Mouse (Mus musculus) forebrain, embryonic 13.5 days (tissue): Measurements from ENCODE around the gene Zfp940. TPM values are rescaled to one million over a fixed set of nuclear protein-coding genes. Genes with fewer than 3 reads are reported as not detected.
"Not testable (repeated sequence)": the region's sequence is repeated elsewhere in the genome, so short reads cannot be mapped to it uniquely, and the experiment has no call there.

Experiments used
- ATAC-seq: fragments of 200-750 bp; cut with Nextera tagmentation; 2 replicates; pipeline ENCODE4 v1.8.0; 2017
- H3K27ac ChIP-seq: fragments of 300-500 bp; sonication (generic); 2 replicates; pipeline ENCODE4 v1.5.1; 2015; ENCODE audit warnings: inconsistent platforms, mild to moderate bottlenecking, moderate library complexity
- H3K27me3 ChIP-seq: fragments of 300-500 bp; sonication (generic); 2 replicates; pipeline ENCODE4 v1.6.1; 2015; ENCODE audit warnings: mild to moderate bottlenecking, inconsistent platforms
- H3K36me3 ChIP-seq: fragments of 300-500 bp; sonication (generic); 2 replicates; pipeline ENCODE4 v1.6.1; 2015; ENCODE audit warnings: mild to moderate bottlenecking, inconsistent platforms; ENCODE audit not compliant: poor library complexity, severe bottlenecking
- H3K4me1 ChIP-seq: fragments of 300-500 bp; sonication (generic); 2 replicates; pipeline ENCODE4 v1.6.1; 2015; ENCODE audit warnings: inconsistent platforms
- H3K4me2 ChIP-seq: fragments of 300-500 bp; sonication (generic); 2 replicates; pipeline ENCODE4 v1.6.1; 2015; ENCODE audit warnings: inconsistent platforms, mild to moderate bottlenecking, moderate library complexity
- H3K4me3 ChIP-seq: fragments of 300-500 bp; sonication (generic); 2 replicates; pipeline ENCODE4 v1.5.1; 2015; ENCODE audit warnings: mild to moderate bottlenecking, inconsistent platforms
- H3K9ac ChIP-seq: fragments of 300-500 bp; sonication (generic); 2 replicates; pipeline ENCODE4 v1.6.1; 2015; ENCODE audit warnings: mild to moderate bottlenecking, inconsistent platforms
- H3K9me3 ChIP-seq: fragments of 300-500 bp; sonication (generic); replicated peaks from 2 replicates; pipeline ENCODE4 v1.6.1; 2016; ENCODE audit warnings: inconsistent platforms
- WGBS: fragments of 180-500 bp; shearing (Covaris S2); methylation state at CpG from one replicate; pipeline ENCODE4 v1.1.7; 2015; 5-methylcytosine and 5-hydroxymethylcytosine counted together
- polyA plus RNA-seq: library from polyadenylated mRNA; unstranded; fragments of >200 nt; fragmentation: Nextera tagmentation; extraction: Ambion mirVana; gene quantifications from 2 replicates; pipeline ENCODE4 v1.2.1, GENCODE M21; 2015

Zfp940 gene
- 11.7 and 13.7 TPM in 2 replicates for polyA plus RNA-seq

DNA sequence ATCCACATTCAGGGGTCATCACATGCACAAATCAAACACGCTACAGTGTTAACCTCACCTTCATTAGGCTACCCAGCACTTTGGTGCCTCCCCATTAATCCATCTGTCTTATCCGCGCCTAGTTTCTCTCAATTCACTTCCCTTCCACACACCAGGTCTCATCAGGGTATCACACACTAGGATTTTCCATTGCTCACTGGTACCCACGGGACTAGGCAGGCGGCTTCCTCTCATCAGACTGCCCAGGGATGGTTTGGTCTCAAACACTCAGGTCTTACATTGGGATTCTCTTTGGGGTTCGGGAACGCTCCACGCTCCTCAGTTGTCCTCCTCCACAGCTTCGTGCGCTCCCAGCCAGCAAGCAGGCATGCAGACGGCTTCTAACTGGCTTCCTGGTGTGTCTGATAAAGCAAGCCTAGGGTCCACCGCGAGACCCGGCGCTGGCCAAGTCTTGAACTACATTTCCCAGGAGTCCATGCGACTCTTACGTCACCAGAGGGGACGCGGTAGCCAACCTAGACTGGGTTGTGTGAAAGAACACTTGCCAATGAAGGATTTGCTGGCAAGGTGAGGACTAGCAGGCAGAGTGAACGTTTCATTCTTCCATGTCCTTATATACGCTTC lies at the start of gene Zfp940:
Gene Zfp940, minus strand, starts transcription at position 451 of the 624 bp plus-strand sequence.
- H3K36me3 ChIP-seq: peaks cover 25% of the 10 kb centered on the region
- peak within 1 kb of the TSS; percentile 68 for H3K4me2 ChIP-seq
- peak; percentile 96 for ATAC-seq
- H3K27me3 ChIP-seq: no peaks in the 10 kb centered on the region
- peak within 1 kb of the TSS; percentile 74 for H3K9ac ChIP-seq
- under 1% methylated on average over 21 of the region's 21 CpGs for WGBS
- peak within 1 kb of the TSS; percentile 59 for H3K4me3 ChIP-seq
- 0 out of 2 replicates have a peak, but pooled peaks cover under 1% of the 10 kb centered on the region for H3K9me3 ChIP-seq
- H3K4me1 ChIP-seq: peaks cover 5% of the 10 kb centered on the region
- H3K27ac ChIP-seq: no peak within 1 kb of the TSS

DNA sequence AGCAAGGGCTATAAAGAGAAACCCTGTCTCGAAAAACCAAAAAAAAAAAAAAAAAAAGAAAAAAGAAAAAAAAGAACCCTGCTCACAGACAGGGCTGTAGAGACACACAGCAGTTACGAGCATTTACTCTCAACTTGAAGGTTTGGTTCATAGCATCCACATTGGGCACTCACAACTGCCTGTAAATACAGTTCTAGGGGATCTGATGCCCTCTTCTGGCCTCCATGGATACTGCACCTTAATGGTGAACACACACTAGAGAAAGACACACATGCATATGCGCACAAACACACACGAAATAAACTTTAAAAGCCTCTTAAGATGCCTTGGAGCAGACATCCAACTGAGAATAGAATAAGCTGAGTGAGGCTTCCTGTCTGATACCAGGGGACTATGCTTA lies 44.9 kb upstream of the Zfp940 start:
- WGBS: 89% methylated on average over 4 of the region's 4 CpGs
- Histone ChIP-seq H3K36me3 (peaks cover 83% of the 10 kb centered on the region), H3K27ac (no peak overlapping the region), H3K27me3 (no peaks in the 10 kb centered on the region), H3K9me3 (peaks cover 27% of the 10 kb centered on the region), H3K4me2 (no peak overlapping the region), H3K4me1 (no peaks in the 10 kb centered on the region), H3K4me3 (no peak overlapping the region), H3K9ac (no peak overlapping the region)
- ATAC-seq: no peak

DNA sequence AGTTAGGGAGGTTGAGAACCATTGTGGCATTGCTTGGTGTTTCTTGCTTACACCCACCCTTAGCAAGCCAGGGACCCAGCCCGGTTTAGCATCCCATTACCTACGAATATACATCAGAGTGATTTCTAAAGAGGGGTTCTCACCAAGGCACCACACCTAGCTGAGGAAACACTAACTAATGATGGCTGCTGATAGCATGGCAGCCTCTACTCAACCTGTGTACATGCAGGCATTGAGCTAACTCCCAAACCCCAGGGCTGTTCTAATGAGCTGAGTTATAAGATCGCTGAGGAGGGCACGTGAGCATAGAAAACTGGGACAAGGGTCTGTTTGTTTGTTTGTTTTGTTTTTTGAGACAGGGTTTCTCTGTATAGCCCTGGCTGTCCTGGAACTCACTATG lies 39.3 kb upstream of the Zfp940 start:
- no peak overlapping the region for H3K4me3 ChIP-seq
- H3K27ac ChIP-seq: no peak overlapping the region
- peaks cover 84% of the 10 kb centered on the region for H3K36me3 ChIP-seq
- peaks cover 33% of the 10 kb centered on the region for H3K9me3 ChIP-seq
- 96% methylated on average over 4 of the region's 4 CpGs for WGBS
- no peak overlapping the region for H3K4me2 ChIP-seq
- no peaks in the 10 kb centered on the region for H3K27me3 ChIP-seq
- ATAC-seq: no peak
- H3K9ac ChIP-seq: no peak overlapping the region
- H3K4me1 ChIP-seq: no peaks in the 10 kb centered on the region

DNA sequence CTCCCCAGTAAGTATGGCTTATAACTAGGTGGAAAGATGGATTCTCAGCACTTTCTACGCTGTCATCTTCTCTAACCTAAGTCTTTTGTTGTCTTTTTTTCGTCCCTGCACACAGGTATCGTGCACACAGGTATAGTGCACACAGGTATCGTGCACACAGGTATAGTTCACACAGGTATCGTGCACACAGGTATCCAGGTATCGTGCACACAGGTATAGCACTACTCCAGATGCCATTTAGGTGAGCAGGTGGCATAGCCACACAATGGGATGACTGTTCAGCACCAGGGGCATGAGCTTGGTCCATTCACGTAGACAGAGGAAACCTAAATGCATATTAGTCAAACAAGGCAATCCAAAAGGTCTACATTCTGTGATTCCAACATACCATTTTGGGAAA lies 37.0 kb upstream of the Zfp940 start:
- no peaks in the 10 kb centered on the region for H3K27me3 ChIP-seq
- no peak overlapping the region for H3K4me2 ChIP-seq
- H3K4me3 ChIP-seq: no peak overlapping the region
- no peak for ATAC-seq
- no peaks in the 10 kb centered on the region for H3K4me1 ChIP-seq
- no peak overlapping the region for H3K9ac ChIP-seq
- peaks cover 47% of the 10 kb centered on the region for H3K9me3 ChIP-seq
- peaks cover 62% of the 10 kb centered on the region for H3K36me3 ChIP-seq
- 97% methylated on average over 7 of the region's 7 CpGs for WGBS
- H3K27ac ChIP-seq: no peak overlapping the region

DNA sequence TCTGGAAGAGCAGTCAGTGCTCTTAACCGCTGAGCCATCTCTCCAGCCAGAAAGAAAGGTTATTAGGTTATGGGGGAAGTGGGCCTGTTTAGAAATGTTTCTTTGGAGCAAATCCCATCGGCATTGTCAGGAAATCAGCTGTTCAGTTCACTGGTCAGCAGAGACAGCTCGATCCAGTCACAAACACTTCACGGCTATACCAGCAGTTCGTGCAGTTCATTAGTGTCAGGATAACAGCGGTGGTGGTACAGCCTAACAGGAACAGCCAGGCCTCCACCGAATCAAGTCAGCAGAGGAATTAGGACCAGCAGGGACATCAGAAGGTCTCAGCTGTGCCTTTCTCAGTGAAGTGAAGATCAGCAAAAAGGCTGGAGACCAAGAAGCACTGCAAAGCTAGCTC lies 27.4 kb upstream of the Zfp940 start:
- Histone ChIP-seq H3K9ac (no peak overlapping the region), H3K4me2 (no peak overlapping the region), H3K9me3 (peaks cover 19% of the 10 kb centered on the region), H3K36me3 (peaks cover 19% of the 10 kb centered on the region), H3K4me3 (no peak overlapping the region), H3K27ac (no peak overlapping the region), H3K27me3 (no peaks in the 10 kb centered on the region), H3K4me1 (no peaks in the 10 kb centered on the region)
- ATAC-seq: no peak
- WGBS: 92% methylated on average over 7 of the region's 7 CpGs

DNA sequence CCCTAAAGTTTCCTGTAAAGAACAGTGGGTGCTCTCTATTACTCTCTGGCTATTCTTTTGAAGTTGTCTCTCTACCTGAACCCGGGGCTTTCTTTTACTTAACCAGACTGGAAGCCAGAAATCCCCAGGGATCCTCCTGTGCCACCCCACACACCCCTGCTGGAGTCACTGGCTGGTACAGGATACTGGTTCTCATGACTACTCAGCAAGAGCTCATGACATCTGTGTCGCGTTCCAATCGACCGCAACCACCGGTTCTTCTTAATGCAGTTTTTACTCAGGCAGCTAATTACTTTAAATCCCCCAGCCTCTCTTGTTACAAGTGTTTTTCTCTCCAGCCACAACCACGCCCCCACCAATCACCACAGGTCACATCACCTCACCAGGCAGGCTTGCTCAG lies 26.6 kb upstream of the Zfp940 start:
- Histone ChIP-seq H3K9ac (no peak overlapping the region), H3K9me3 (peaks cover 21% of the 10 kb centered on the region), H3K4me1 (no peaks in the 10 kb centered on the region), H3K36me3 (peaks cover 28% of the 10 kb centered on the region), H3K27ac (no peak overlapping the region), H3K4me2 (no peak overlapping the region), H3K27me3 (no peaks in the 10 kb centered on the region), H3K4me3 (no peak overlapping the region)
- ATAC-seq: no peak
- 68% methylated on average over 7 of the region's 7 CpGs for WGBS

DNA sequence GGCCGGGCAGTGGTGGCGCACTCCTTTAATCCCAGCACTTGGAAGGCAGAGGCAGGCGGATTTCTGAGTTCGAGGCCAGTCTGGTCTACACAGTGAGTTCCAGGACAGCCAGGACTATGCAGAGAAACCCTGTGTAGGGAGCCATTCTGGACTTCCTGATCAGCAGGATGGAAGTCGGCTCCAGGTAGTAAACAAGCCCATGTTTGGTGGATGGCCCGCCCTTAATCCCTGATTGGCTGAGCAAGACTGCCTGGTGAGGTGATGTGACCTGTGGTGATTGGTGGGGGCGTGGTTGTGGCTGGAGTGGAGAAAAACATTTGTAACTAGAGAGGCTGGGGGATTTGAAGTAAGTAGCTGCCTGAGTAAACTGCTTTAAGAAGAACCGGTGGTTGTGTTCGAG lies 24.1 kb upstream of the Zfp940 start:
- Histone ChIP-seq H3K9me3 (peaks cover 29% of the 10 kb centered on the region), H3K36me3 (peaks cover 44% of the 10 kb centered on the region)
- not testable (repeated sequence) for ATAC-seq, H3K4me1 ChIP-seq, H3K9ac ChIP-seq, H3K4me2 ChIP-seq, H3K27me3 ChIP-seq, H3K4me3 ChIP-seq, H3K27ac ChIP-seq
- 89% methylated on average over 9 of the region's 9 CpGs for WGBS

DNA sequence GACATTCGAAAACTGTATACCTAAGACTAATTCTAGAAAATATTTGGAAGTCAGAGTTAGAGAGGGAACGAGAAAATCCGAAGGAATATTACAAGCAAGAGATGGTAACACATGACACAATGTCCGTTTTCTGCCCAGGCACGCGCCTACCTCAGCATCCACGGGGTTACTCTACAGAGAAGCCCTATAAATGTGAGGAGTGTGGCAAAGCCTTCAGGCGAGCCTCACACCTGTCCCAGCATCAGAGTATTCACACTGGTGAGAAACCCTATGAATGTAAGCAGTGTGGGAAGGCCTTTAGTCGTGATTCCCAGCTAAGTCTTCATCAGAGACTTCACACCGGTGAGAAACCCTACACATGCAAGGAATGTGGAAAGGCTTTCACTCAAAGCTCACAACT lies 20.8 kb upstream of the Zfp940 start:
- 93% methylated on average over 10 of the region's 10 CpGs for WGBS

DNA sequence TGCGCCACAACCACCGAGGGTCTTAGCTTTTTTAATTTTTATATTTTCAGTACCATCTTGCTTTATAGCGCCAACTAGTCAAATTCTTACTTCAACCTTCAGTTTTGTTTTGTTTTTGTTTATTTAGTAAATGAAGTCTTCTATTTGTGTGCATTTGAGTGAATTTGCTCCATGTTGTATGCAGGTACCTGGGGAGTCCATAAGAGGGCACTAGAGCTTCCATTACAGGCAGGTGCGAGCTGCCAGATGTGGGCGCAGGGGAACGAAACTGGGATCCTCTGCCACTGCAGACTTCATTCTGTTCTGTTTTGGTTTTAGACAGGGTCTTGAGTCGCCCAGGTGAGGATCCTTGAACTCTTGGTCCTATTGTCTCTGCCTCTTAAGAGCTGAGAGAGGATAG lies 8.2 kb upstream of the Zfp940 start:
- Histone ChIP-seq H3K4me2 (no peak overlapping the region), H3K36me3 (peaks cover 5% of the 10 kb centered on the region; the same call in 1 of the 2 replicates), H3K9me3 (0 out of 2 replicates have a peak, but pooled peaks cover 3% of the 10 kb centered on the region), H3K27me3 (no peaks in the 10 kb centered on the region), H3K27ac (no peak overlapping the region), H3K4me1 (peaks cover 8% of the 10 kb centered on the region), H3K4me3 (no peak overlapping the region), H3K9ac (no peak overlapping the region)
- ATAC-seq: no peak
- whole genome bisulfite sequencing: 90% methylated on average over 7 of the region's 7 CpGs

More for the DNA sequence above, 20.8 kb upstream of the Zfp940 start:
- H3K4me3 ChIP-seq: no peak overlapping the region
- H3K36me3 ChIP-seq: peaks cover 53% of the 10 kb centered on the region
- H3K27ac ChIP-seq: no peak overlapping the region
- H3K9me3 ChIP-seq: peaks cover 33% of the 10 kb centered on the region
- no peaks in the 10 kb centered on the region for H3K4me1 ChIP-seq
- no peaks in the 10 kb centered on the region for H3K27me3 ChIP-seq
- H3K4me2 ChIP-seq: no peak overlapping the region
- ATAC-seq: no peak
- no peak overlapping the region for H3K9ac ChIP-seq

DNA sequence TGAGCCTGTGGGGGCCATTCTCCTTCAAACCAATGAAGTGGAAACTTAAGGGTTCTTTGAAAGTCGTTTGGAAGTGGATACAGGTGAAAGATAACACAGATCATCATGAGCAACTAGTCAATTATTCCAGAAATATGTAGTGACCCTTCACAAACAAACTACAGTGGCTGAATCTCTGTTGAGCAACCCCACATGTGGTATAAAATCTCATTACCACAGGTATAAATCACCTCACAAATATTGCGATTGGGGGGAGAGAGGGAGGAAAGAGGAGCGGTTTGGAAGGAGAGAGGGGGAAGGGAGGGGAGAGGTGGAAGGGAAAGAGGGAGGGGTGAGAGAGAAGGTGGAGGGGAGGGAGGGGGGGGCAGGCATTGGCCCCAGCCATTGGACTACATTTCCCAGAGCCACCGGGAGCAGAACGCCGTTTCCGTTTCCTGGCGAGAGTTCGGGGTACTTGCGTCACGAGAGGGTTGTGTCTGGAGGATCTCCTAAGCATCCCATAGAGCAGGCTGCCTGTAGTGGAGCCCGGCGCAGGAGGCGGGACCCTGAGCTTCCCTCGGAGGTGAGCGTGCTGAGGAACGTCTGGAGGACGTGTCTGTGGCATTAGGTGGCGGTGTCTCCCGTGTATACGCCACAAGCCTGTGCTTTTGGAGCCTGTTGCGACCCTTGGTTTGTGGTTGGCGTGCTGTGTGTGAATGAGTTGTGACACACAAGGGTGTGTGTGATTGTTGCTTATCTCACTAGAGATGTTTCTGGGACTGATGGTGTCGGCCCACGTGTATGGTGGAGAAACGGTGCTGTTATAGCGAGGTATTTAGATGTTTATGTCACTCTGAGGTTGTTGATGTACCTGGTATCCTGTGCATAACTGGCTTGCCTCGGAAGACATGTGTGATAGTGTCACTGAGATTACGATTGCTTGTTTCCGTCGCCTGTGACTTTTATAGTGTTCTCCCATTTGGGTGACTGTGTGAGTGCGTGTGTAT lies 6.4 kb upstream of the Zfp940 start, which contains the start of gene Zfp420:
Gene Zfp420, plus strand, starts transcription at position 448 of the 986 bp plus-strand sequence.
- Histone ChIP-seq H3K27me3 (no peaks in the 10 kb centered on the region), H3K9me3 (0 out of 2 replicates have a peak, but pooled peaks cover 3% of the 10 kb centered on the region), H3K4me1 (peaks cover 8% of the 10 kb centered on the region), H3K9ac (peak within 1 kb of the TSS; percentile 76), H3K4me2 (peak within 1 kb of the TSS; percentile 86), H3K36me3 (peaks cover 5% of the 10 kb centered on the region; the same call in 1 of the 2 replicates), H3K4me3 (peak within 1 kb of the TSS; percentile 67), H3K27ac (peak within 1 kb of the TSS; percentile 35)
- peak; percentile 98 for ATAC-seq
- WGBS: 8% methylated on average over 32 of the region's 32 CpGs

DNA sequence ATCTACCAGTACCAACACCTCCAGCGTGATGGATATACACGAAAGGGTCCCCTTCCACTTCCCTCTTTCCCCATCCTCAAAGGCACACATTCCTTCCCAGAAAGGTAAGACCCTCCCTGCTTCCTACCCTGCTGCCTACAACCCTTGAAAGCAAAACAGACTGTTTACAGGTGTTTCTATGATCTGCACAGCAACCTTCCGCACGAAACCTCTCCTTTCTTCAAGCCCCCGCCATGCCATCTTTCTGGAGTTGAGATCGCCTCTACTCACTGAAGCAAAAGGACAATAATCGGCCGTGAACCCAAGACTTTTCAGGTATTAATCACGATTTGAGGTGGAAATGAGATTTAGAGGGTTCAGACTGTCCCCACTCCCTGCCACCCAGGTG lies 644 bp downstream of the Zfp940 start:
- peak overlapping the region; percentile 74 for H3K9ac ChIP-seq
- H3K27me3 ChIP-seq: no peaks in the 10 kb centered on the region
- peaks cover 5% of the 10 kb centered on the region for H3K4me1 ChIP-seq
- peak overlapping the region; percentile 68 for H3K4me2 ChIP-seq
- ATAC-seq: no peak; the same call in 1 of the 2 replicates
- H3K4me3 ChIP-seq: peak overlapping the region; percentile 59
- H3K27ac ChIP-seq: no peak overlapping the region
- H3K9me3 ChIP-seq: no peaks in the 10 kb centered on the region
- peaks cover 26% of the 10 kb centered on the region for H3K36me3 ChIP-seq
- WGBS: 58% methylated on average over 9 of the region's 9 CpGs

DNA sequence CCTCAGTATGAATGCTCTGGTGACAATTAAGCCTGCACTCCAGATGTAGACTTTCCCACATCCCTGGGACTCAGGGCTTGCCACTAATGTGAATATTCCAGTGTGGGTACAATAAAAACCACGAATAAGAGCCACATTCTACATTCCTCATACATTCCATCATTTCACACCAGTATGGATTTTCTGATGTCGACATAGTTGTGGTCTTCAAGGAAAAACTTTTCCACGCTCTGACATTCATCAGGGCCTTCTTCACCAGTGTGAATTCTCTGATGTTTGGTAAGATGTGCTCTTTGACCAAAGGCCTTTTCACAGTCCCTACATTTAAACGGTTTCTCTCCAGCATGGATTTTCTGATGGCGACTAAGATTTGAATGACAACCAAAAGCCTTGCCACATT lies 8.9 kb downstream of the Zfp940 start:
- Histone ChIP-seq H3K27ac (no peak overlapping the region), H3K4me3 (no peak overlapping the region), H3K4me2 (no peak overlapping the region), H3K36me3 (peaks cover 55% of the 10 kb centered on the region), H3K4me1 (no peaks in the 10 kb centered on the region), H3K27me3 (no peaks in the 10 kb centered on the region), H3K9me3 (no peaks in the 10 kb centered on the region), H3K9ac (no peak overlapping the region)
- no peak for ATAC-seq
- 90% methylated on average over 5 of the region's 5 CpGs for WGBS
